Mouse (Mus musculus): ENCODE data around the gene Rasgrp1. TPM values are rescaled to one million over a fixed set of nuclear protein-coding genes. Genes with fewer than 3 reads are reported as not detected.
A peak's percentile ranks its signal among the peaks of the same experiment; 100 is the strongest.

Gene Rasgrp1
- polyA plus RNA-seq, 1 experiment from 2014 or later: 1.6 TPM

DNA sequence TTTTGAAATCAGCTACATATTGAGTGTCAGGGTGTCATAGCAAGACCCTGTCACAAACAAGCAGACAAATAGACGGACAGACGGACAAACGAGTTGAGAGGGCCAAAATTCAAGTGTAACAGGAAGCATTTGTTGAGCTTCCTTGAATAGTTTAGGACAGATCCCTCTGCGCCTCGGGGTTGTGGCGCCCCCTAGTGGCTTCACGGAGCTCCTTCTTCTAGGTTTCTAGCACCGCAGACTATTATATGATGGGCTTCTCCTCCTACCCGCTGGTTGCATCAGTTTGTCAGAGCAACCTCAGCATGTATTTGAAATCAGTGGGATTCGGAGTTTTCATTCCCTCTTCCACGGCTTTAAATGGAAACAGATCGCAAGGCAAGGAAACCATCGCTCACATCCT lies 111.5 kb downstream of the Rasgrp1 start:
- Histone ChIP-seq H3K4me3 (replicated peaks) (no peak overlapping the region), H3K4me2 (replicated peaks) (no peak overlapping the region), H3K9ac (no peak overlapping the region), H3K27me3 (no peaks in the 10 kb centered on the region), H3K4me1 (no peaks in the 10 kb centered on the region), H3K27ac (replicated peaks) (no peak overlapping the region), H3K36me3 (no peaks in the 10 kb centered on the region), H3K9me3 (replicated peaks) (no peaks in the 10 kb centered on the region)
- peak; percentile 65; the same call in 1 of the 2 replicates for ATAC-seq (ENCODE audit: insufficient number of reproducible peaks, low FRiP score, low TSS enrichment, low read depth)
- WGBS: 4% methylated on average over 13 of the region's 13 CpGs

DNA sequence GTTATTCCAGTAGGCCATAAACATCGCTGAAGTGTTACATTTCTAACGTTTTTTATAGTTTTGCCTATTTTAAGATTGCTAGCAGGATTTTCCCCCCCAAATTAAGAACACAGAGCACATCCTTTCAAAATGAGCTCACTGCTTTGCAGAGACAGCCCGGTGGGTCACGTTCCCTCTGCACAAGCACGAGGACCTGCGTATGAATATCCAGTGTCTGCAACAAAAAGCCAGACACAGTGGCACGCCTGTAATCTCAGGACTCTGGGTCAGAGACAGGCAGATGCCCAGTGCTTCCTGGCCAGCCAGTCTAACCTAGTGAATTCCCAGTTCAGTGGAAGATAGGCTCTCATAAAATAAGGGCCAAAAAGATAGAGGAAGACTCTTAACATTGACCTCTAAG lies 112.5 kb downstream of the Rasgrp1 start:
- Histone ChIP-seq H3K27me3 (no peaks in the 10 kb centered on the region), H3K27ac (replicated peaks) (no peak overlapping the region), H3K4me3 (replicated peaks) (no peak overlapping the region), H3K9me3 (replicated peaks) (no peaks in the 10 kb centered on the region), H3K4me1 (no peaks in the 10 kb centered on the region), H3K4me2 (replicated peaks) (no peak overlapping the region), H3K9ac (no peak overlapping the region), H3K36me3 (no peaks in the 10 kb centered on the region)
- WGBS: 67% methylated on average over 7 of the region's 7 CpGs
- no peak for ATAC-seq (ENCODE audit: insufficient number of reproducible peaks, low FRiP score, low TSS enrichment, low read depth)

Other genes starting within 250 kb of the Rasgrp1 start
- 17.5 and 18.9 TPM in 2 replicates for gene Spred1, start 221.6 kb downstream of the Rasgrp1 start, polyA plus RNA-seq (2015; fragmentation: Nextera tagmentation; extraction: Ambion mirVana)
- 10.8 and 12.3 TPM in 2 replicates for gene Fam98b, start 93.3 kb downstream of the Rasgrp1 start, polyA plus RNA-seq (2015; fragmentation: Nextera tagmentation; extraction: Ambion mirVana)

Measured in embryonic facial prominence, embryonic 15.5 days (tissue).